In genomic region chr13:3359751-3360260, GRCm38 (mm10) we compare ENCODE assay signal across 8 mouse cellular contexts.
A peak's percentile ranks its signal among the peaks of the same experiment; 100 is the strongest.
DNase-seq lines count a peak whose midpoint lies in the region; ATAC-seq and TF ChIP-seq lines count a peak whose summit lies in the region.
"Not testable (repeated sequence)": the region's sequence is repeated elsewhere in the genome, so short reads cannot be mapped to it uniquely, and the experiment has no call there.

No protein-coding gene starts in this region.

- H3K4me1 ChIP-seq in bone marrow macrophage, adult 2 months (ENCODE audit: control insufficient read depth, insufficient read depth, low read length); intestine, postnatal 0 days (replicated peaks; ENCODE audit: control insufficient read depth, insufficient read depth, low read length); limb, embryonic 11.5 days (ENCODE audit: control insufficient read depth, insufficient read depth, low read length); neural tube, embryonic 14.5 days (ENCODE audit: control insufficient read depth, insufficient read depth, low read length): not testable (repeated sequence)
- H3K4me1 ChIP-seq in embryonic facial prominence, embryonic 13.5 days = peaks cover 29% of the 10 kb centered on the region
- H3K4me1 ChIP-seq in heart, embryonic 13.5 days = peaks cover 26% of the 10 kb centered on the region

- ATAC-seq in embryonic facial prominence, embryonic 13.5 days (ENCODE audit: insufficient number of reproducible peaks, insufficient read depth, low FRiP score, low TSS enrichment, low read depth); heart, embryonic 13.5 days (ENCODE audit: extremely low read depth, insufficient number of reproducible peaks, low FRiP score, low TSS enrichment); intestine, postnatal 0 days; limb, embryonic 11.5 days (ENCODE audit: insufficient number of reproducible peaks, low FRiP score, low TSS enrichment, low read depth); neural tube, embryonic 14.5 days (ENCODE audit: low read depth): not testable (repeated sequence)

- H3K36me3 ChIP-seq in embryonic facial prominence, embryonic 13.5 days; heart, embryonic 13.5 days; intestine, postnatal 0 days (ENCODE audit: control insufficient read depth, insufficient read depth); limb, embryonic 11.5 days (ENCODE audit: control insufficient read depth, insufficient read depth, low read length); neural tube, embryonic 14.5 days (ENCODE audit: control insufficient read depth, insufficient read depth, low read length): not testable (repeated sequence)

- TF ChIP-seq CTCF in bone marrow macrophage, adult 2 months (IDR thresholded peaks at IDR 0.05; ENCODE audit: low read depth, low read length); intestine, postnatal 0 days (IDR thresholded peaks at IDR 0.05; ENCODE audit: low read depth): not testable (repeated sequence)

- peak overlapping the region; percentile 61; the same call in 1 of the 2 replicates for H3K9ac ChIP-seq in embryonic facial prominence, embryonic 13.5 days
- peak overlapping the region; percentile 76 for H3K9ac ChIP-seq in heart, embryonic 13.5 days
- H3K9ac ChIP-seq in intestine, postnatal 0 days (ENCODE audit: low read depth, low read length); limb, embryonic 11.5 days (ENCODE audit: low read length); neural tube, embryonic 14.5 days (replicated peaks; ENCODE audit: low read depth, low read length): not testable (repeated sequence)

- H3K27me3 ChIP-seq in embryonic facial prominence, embryonic 13.5 days = peaks cover 64% of the 10 kb centered on the region
- peaks cover 50% of the 10 kb centered on the region for H3K27me3 ChIP-seq in heart, embryonic 13.5 days (replicated peaks)
- peaks cover 36% of the 10 kb centered on the region for H3K27me3 ChIP-seq in intestine, postnatal 0 days (replicated peaks; ENCODE audit: control insufficient read depth, insufficient read depth, low read length)
- peaks cover 33% of the 10 kb centered on the region for H3K27me3 ChIP-seq in limb, embryonic 11.5 days (ENCODE audit: control insufficient read depth, insufficient read depth, low read length)
- peaks cover 26% of the 10 kb centered on the region for H3K27me3 ChIP-seq in neural tube, embryonic 14.5 days (ENCODE audit: control insufficient read depth, insufficient read depth, low read length)

- 1% methylated on average over 35 of the region's 35 CpGs for WGBS in embryonic facial prominence, embryonic 13.5 days
- WGBS in heart, embryonic 13.5 days = under 1% methylated on average over 35 of the region's 35 CpGs
- under 1% methylated on average over 35 of the region's 35 CpGs for WGBS in intestine, postnatal 0 days
- WGBS in limb, embryonic 11.5 days = under 1% methylated on average over 34 of the region's 35 CpGs
- 1% methylated on average over 35 of the region's 35 CpGs for WGBS in neural tube, embryonic 14.5 days

- H3K9me3 ChIP-seq in embryonic facial prominence, embryonic 13.5 days; heart, embryonic 13.5 days; intestine, postnatal 0 days (ENCODE audit: control insufficient read depth); limb, embryonic 11.5 days (ENCODE audit: control insufficient read depth, low read length); neural tube, embryonic 14.5 days (ENCODE audit: control insufficient read depth, low read length): not testable (repeated sequence)

- peak overlapping the region; percentile 95 for H3K4me2 ChIP-seq in embryonic facial prominence, embryonic 13.5 days
- peak overlapping the region; percentile 99 for H3K4me2 ChIP-seq in heart, embryonic 13.5 days
- peak overlapping the region; percentile 99 for H3K4me2 ChIP-seq in intestine, postnatal 0 days (replicated peaks; ENCODE audit: low read depth)
- peak overlapping the region; percentile 85 for H3K4me2 ChIP-seq in limb, embryonic 11.5 days (ENCODE audit: low read depth, severe bottlenecking)
- peak overlapping the region; percentile 87 for H3K4me2 ChIP-seq in neural tube, embryonic 14.5 days (ENCODE audit: low read depth, low read length)

- peak; percentile 51 for DNase-seq in limb, embryonic 11.5 days (ENCODE audit: low spot score)
- DNase-seq in lung, postnatal 14 days = peak; percentile 21
- peak; percentile 3 to 12 for DNase-seq in urinary bladder, postnatal 36 days (ENCODE audit: low spot score in 2 of 2)

- not testable (repeated sequence) for H3K27ac ChIP-seq in bone marrow macrophage, adult 2 months (ENCODE audit: insufficient read depth, low read depth, low read length); embryonic facial prominence, embryonic 13.5 days; heart, embryonic 13.5 days (replicated peaks); intestine, postnatal 0 days (ENCODE audit: low read depth, low read length); limb, embryonic 11.5 days (replicated peaks; ENCODE audit: low read depth, low read length); neural tube, embryonic 14.5 days (ENCODE audit: low read depth, low read length)

- not testable (repeated sequence) for TF ChIP-seq POLR2A in bone marrow macrophage, adult 2 months (IDR thresholded peaks at IDR 0.05; ENCODE audit: borderline replicate concordance, low read depth, low read length)

- peak overlapping the region; percentile 67 for H3K4me3 ChIP-seq in bone marrow macrophage, adult 2 months (ENCODE audit: insufficient read depth, low read length)
- peak overlapping the region; percentile 52 for H3K4me3 ChIP-seq in embryonic facial prominence, embryonic 13.5 days
- peak overlapping the region; percentile 68 for H3K4me3 ChIP-seq in heart, embryonic 13.5 days
- H3K4me3 ChIP-seq in intestine, postnatal 0 days (ENCODE audit: low read depth, low read length) = peak overlapping the region; percentile 62
- H3K4me3 ChIP-seq in limb, embryonic 11.5 days (ENCODE audit: low read depth, low read length) = peak overlapping the region; percentile 45
- H3K4me3 ChIP-seq in neural tube, embryonic 14.5 days (ENCODE audit: low read depth, low read length) = peak overlapping the region; percentile 38
